Mouse (Mus musculus): ENCODE results near the gene March5.
A peak's percentile ranks its signal among the peaks of the same experiment; 100 is the strongest.

The March5 gene

GRCm38 (mm10) chr19:37263943-37264897, 56.9 kb downstream of the March5 start:
- no peak for DNase-seq (ENCODE audit: low read depth, low spot score)

GRCm38 (mm10) chr19:37265333-37266103, 58.2 kb downstream of the March5 start:
- peak; percentile 79 for DNase-seq (ENCODE audit: low read depth, low spot score)

DNA sequence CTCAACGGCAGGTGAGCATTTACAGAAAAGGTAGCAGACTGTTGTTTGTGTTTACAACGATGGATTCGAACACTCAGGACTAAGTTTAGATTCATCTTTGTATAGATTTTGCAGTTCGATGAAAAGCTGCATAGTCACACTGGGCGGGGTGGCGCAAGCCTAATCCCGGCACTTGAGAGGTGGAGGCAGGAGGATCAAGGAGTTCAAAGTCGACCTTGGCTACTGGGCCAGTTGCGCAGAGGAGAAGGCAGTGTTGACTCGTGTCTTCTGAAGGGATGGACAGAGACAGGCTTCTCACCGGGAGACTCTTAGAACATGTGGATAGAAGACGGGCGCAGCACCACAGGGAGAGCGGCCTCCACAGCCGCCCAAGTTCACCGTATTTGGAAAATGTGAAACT, 61.8 kb downstream of the March5 start:
- DNase-seq (ENCODE audit: low read depth, low spot score), result no peak
